Mouse (Mus musculus) forebrain, embryonic 15.5 days (tissue): ENCODE results near the gene Cfap61. TPM values are rescaled to one million over a fixed set of nuclear protein-coding genes. Genes with fewer than 3 reads are reported as not detected.
A peak's percentile ranks its signal among the peaks of the same experiment; 100 is the strongest.

Source experiments
- ATAC-seq: fragments of 200-750 bp; cut with Nextera tagmentation; replicated peaks from 2 replicates; pipeline ENCODE4 v1.8.0; 2017; ENCODE audit warnings: mild to moderate bottlenecking, moderate TSS enrichment, moderate library complexity
- H3K27ac ChIP-seq: fragments of 300-500 bp; sonication (generic); replicated peaks from 2 replicates; pipeline ENCODE4 v1.5.1; 2015; ENCODE audit warnings: mild to moderate bottlenecking, inconsistent platforms
- H3K27me3 ChIP-seq: fragments of 300-500 bp; sonication (generic); 2 replicates; pipeline ENCODE4 v1.6.1; 2015; ENCODE audit warnings: inconsistent platforms
- H3K36me3 ChIP-seq: fragments of 300-500 bp; sonication (generic); 2 replicates; pipeline ENCODE4 v1.6.1; 2015; ENCODE audit warnings: mild to moderate bottlenecking, inconsistent platforms
- H3K4me1 ChIP-seq: fragments of 300-500 bp; sonication (generic); 2 replicates; pipeline ENCODE4 v1.6.1; 2015; ENCODE audit warnings: inconsistent platforms
- H3K4me2 ChIP-seq: fragments of 300-500 bp; sonication (generic); replicated peaks from 2 replicates; pipeline ENCODE4 v1.6.1; 2015; ENCODE audit warnings: mild to moderate bottlenecking, inconsistent platforms
- H3K4me3 ChIP-seq: fragments of 300-500 bp; sonication (generic); 2 replicates; pipeline ENCODE4 v1.5.1; 2015; ENCODE audit warnings: mild to moderate bottlenecking, inconsistent platforms
- H3K9ac ChIP-seq: fragments of 300-500 bp; sonication (generic); replicated peaks from 2 replicates; pipeline ENCODE4 v1.6.1; 2015; ENCODE audit warnings: mild to moderate bottlenecking, inconsistent platforms
- H3K9me3 ChIP-seq: fragments of 300-500 bp; sonication (generic); 2 replicates; pipeline ENCODE4 v1.6.1; 2016; ENCODE audit warnings: inconsistent platforms
- WGBS: fragments of 180-500 bp; shearing (Covaris S2); methylation state at CpG from one replicate; pipeline ENCODE4 v1.1.7; 2015; ENCODE audit warnings: mixed read lengths; 5-methylcytosine and 5-hydroxymethylcytosine counted together
- polyA plus RNA-seq: library from polyadenylated mRNA; unstranded; fragments of >200 nt; fragmentation: Nextera tagmentation; extraction: Ambion mirVana; gene quantifications from 2 replicates; pipeline ENCODE4 v1.2.1, GENCODE M21; 2015

Cfap61 gene
- polyA plus RNA-seq, 1 experiment from 2014 or later: 1.9 TPM

DNA sequence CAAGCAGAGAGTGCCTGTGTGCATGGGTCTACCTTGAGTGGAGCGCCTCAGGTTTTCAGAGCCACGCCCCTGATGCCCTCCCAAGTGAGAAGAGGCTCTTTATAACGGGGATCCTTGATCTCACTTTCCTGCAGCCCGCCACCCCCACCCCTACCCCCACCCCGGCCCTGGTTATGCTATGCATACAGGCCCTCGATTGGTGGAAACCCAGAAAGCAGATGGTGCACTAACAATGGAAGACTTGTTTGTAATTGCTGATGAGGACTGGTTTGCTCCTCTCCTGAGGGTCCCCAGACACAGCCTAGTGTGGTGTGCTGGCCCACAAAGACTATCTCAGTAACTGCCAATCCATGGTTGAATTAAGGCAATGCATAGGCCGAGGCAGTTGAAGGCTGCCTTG, 314.4 kb downstream of the Cfap61 start:
- H3K27me3 ChIP-seq: no peaks in the 10 kb centered on the region
- no peaks in the 10 kb centered on the region for H3K9me3 ChIP-seq
- no peak overlapping the region for H3K4me2 ChIP-seq
- ATAC-seq: peak; percentile 65
- 64% methylated on average over 7 of the region's 7 CpGs for WGBS
- no peak overlapping the region for H3K9ac ChIP-seq
- H3K27ac ChIP-seq: no peak overlapping the region
- H3K4me3 ChIP-seq: no peak overlapping the region
- peaks cover 16% of the 10 kb centered on the region for H3K4me1 ChIP-seq
- 0 out of 2 replicates have a peak, but pooled peaks cover 5% of the 10 kb centered on the region for H3K36me3 ChIP-seq

DNA sequence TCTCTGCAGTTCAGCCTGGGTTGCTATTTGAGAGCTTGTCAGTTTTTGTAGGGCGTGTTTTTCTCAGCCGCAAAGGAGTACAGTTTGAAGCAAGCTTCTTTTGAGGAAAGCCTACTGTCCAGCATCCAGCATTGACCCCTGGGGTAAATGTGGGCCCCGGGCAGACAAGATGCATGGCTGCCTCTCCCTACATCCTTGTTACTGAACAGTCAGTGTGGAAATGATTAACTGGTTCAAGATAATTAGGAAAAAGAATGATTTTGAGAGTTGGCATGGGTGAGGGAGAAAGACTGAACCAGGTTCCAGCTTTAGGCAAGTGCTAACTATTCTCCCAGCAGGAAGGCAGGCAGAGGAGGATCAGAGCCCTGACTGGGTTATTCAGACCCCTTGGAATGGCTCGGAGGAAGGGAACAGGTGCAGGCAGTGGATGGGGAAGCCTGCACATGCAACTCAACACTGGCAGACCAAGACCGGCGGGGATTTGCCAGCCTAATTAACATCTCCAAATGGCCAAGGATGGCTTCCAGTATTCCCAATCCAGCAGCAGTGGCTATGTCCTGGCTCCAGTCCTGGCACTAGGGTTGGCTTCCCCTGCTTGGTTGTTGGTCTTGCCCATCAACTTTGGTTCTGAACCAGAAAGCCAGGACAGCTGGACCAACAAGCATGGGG, 315.8 kb downstream of the Cfap61 start:
- no peak overlapping the region for H3K4me2 ChIP-seq
- H3K9me3 ChIP-seq: no peaks in the 10 kb centered on the region
- peaks cover 16% of the 10 kb centered on the region for H3K4me1 ChIP-seq
- peak; percentile 74 for ATAC-seq
- H3K4me3 ChIP-seq: no peak overlapping the region
- no peak overlapping the region for H3K9ac ChIP-seq
- H3K27ac ChIP-seq: peak overlapping the region; percentile 62
- WGBS: 59% methylated on average over 6 of the region's 6 CpGs
- H3K36me3 ChIP-seq: no peaks in the 10 kb centered on the region
- H3K27me3 ChIP-seq: no peaks in the 10 kb centered on the region

DNA sequence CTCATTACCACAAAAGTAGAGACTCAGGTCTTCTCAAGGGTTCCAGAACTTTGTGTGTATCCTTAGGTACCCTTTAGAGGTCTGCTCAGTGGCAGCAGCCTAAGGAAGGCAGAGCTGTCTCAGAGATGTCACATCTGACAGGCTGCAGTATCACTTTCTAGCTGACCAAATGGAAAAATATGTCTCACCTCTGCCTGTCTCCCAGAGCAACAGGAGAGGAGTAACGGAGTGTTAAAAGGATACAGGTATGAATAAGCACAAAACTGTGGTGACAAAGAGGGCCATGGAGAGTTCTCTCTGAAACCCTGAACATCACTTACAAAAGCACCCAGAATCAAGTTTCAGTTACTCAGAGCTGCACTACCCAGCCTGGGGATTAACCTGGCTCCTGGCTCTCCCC, 319.8 kb downstream of the Cfap61 start:
- H3K4me1 ChIP-seq: peaks cover 45% of the 10 kb centered on the region
- no peak overlapping the region for H3K4me2 ChIP-seq
- no peak overlapping the region for H3K9ac ChIP-seq
- no peaks in the 10 kb centered on the region for H3K9me3 ChIP-seq
- H3K27me3 ChIP-seq: no peaks in the 10 kb centered on the region
- WGBS: 87% methylated on average over 1 of the region's 1 CpGs
- H3K36me3 ChIP-seq: no peaks in the 10 kb centered on the region
- H3K4me3 ChIP-seq: no peak overlapping the region
- no peak for ATAC-seq
- H3K27ac ChIP-seq: no peak overlapping the region

- H3K27ac ChIP-seq: no peak overlapping the region
- no peaks in the 10 kb centered on the region for H3K36me3 ChIP-seq
- no peaks in the 10 kb centered on the region for H3K9me3 ChIP-seq
- no peak overlapping the region for H3K4me3 ChIP-seq
- H3K4me2 ChIP-seq: no peak overlapping the region
- H3K4me1 ChIP-seq: peaks cover 47% of the 10 kb centered on the region
- ATAC-seq: no peak
- no peaks in the 10 kb centered on the region for H3K27me3 ChIP-seq
- H3K9ac ChIP-seq: no peak overlapping the region
Measured at GRCm38 (mm10) chr2:146255636-146256035, 321.1 kb downstream of the Cfap61 start.

GRCm38 (mm10) chr2:146256321-146256875, 321.8 kb downstream of the Cfap61 start:
- no peaks in the 10 kb centered on the region for H3K9me3 ChIP-seq
- no peaks in the 10 kb centered on the region for H3K36me3 ChIP-seq
- no peak overlapping the region for H3K4me2 ChIP-seq
- 29% methylated on average over 3 of the region's 3 CpGs for WGBS
- no peaks in the 10 kb centered on the region for H3K27me3 ChIP-seq
- H3K9ac ChIP-seq: no peak overlapping the region
- no peak overlapping the region for H3K4me3 ChIP-seq
- H3K27ac ChIP-seq: peak overlapping the region; percentile 77
- peak; percentile 39; the same call in 1 of the 2 replicates for ATAC-seq
- peaks cover 51% of the 10 kb centered on the region for H3K4me1 ChIP-seq

GRCm38 (mm10) chr2:146257037-146257436, 322.5 kb downstream of the Cfap61 start:
- Histone ChIP-seq H3K27me3 (no peaks in the 10 kb centered on the region), H3K9me3 (no peaks in the 10 kb centered on the region), H3K9ac (no peak overlapping the region), H3K4me1 (peaks cover 58% of the 10 kb centered on the region), H3K4me3 (no peak overlapping the region), H3K4me2 (no peak overlapping the region), H3K36me3 (no peaks in the 10 kb centered on the region), H3K27ac (peak overlapping the region; percentile 77)
- ATAC-seq: peak; percentile 42; the same call in 1 of the 2 replicates
- 8% methylated on average over 3 of the region's 3 CpGs for WGBS

DNA sequence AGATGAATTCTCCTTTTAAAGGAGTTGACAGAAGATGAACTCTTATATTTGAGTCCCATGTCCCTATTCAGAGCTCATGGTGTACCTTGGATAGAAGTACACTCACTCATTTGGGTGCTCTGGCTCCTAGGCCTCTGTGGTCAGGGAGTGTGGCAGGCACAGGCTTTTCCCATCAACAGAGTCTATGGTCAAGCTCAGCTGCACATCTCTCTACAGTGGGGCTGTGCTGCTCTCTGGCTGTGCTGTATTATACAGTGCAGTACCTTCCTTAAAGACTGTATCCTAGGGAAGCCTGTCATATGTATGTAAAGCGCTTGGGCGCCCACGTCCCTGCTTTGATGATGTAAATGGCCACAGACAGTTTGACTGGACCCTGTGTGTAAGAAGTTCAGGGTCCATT, 323.0 kb downstream of the Cfap61 start:
- peak overlapping the region; percentile 77 for H3K27ac ChIP-seq
- 67% methylated on average over 3 of the region's 3 CpGs for WGBS
- no peaks in the 10 kb centered on the region for H3K36me3 ChIP-seq
- H3K4me3 ChIP-seq: no peak overlapping the region
- peak overlapping the region; percentile 9; the same call in 1 of the 2 replicates for H3K9ac ChIP-seq
- no peak overlapping the region for H3K4me2 ChIP-seq
- H3K27me3 ChIP-seq: no peaks in the 10 kb centered on the region
- ATAC-seq: no peak; the same call in 1 of the 2 replicates
- peaks cover 63% of the 10 kb centered on the region for H3K4me1 ChIP-seq
- H3K9me3 ChIP-seq: no peaks in the 10 kb centered on the region

GRCm38 (mm10) chr2:146258736-146259469, 324.3 kb downstream of the Cfap61 start:
- Histone ChIP-seq H3K4me1 (peaks cover 71% of the 10 kb centered on the region), H3K4me3 (no peak overlapping the region), H3K9ac (0 out of 2 replicates have a peak overlapping the region, but pooled peaks have one; percentile 10), H3K36me3 (no peaks in the 10 kb centered on the region), H3K27me3 (no peaks in the 10 kb centered on the region), H3K9me3 (no peaks in the 10 kb centered on the region), H3K4me2 (peak overlapping the region; percentile 24), H3K27ac (peak overlapping the region; percentile 88)
- ATAC-seq: peak; percentile 30; the same call in 1 of the 2 replicates
- 12% methylated on average over 10 of the region's 10 CpGs for WGBS

GRCm38 (mm10) chr2:146259787-146260560, 325.4 kb downstream of the Cfap61 start:
- 13% methylated on average over 18 of the region's 18 CpGs for WGBS
- peaks cover 71% of the 10 kb centered on the region for H3K4me1 ChIP-seq
- peak overlapping the region; percentile 12; the same call in 1 of the 2 replicates for H3K4me2 ChIP-seq
- H3K27me3 ChIP-seq: no peaks in the 10 kb centered on the region
- peak overlapping the region; percentile 88 for H3K27ac ChIP-seq
- no peaks in the 10 kb centered on the region for H3K36me3 ChIP-seq
- no peak for ATAC-seq
- 0 out of 2 replicates have a peak overlapping the region, but pooled peaks have one; percentile 4 for H3K9ac ChIP-seq
- no peaks in the 10 kb centered on the region for H3K9me3 ChIP-seq
- no peak overlapping the region for H3K4me3 ChIP-seq

- H3K9ac ChIP-seq: no peak overlapping the region
- H3K9me3 ChIP-seq: no peaks in the 10 kb centered on the region
- H3K4me3 ChIP-seq: no peak overlapping the region
- H3K27me3 ChIP-seq: no peaks in the 10 kb centered on the region
- H3K36me3 ChIP-seq: no peaks in the 10 kb centered on the region
- ATAC-seq: no peak
- no peak overlapping the region for H3K4me2 ChIP-seq
- peak overlapping the region; percentile 71 for H3K27ac ChIP-seq
- H3K4me1 ChIP-seq: peaks cover 70% of the 10 kb centered on the region
- 33% methylated on average over 4 of the region's 4 CpGs for WGBS
Measured at GRCm38 (mm10) chr2:146261146-146261545, 326.6 kb downstream of the Cfap61 start.

GRCm38 (mm10) chr2:146262215-146262614, 327.6 kb downstream of the Cfap61 start:
- peaks cover 60% of the 10 kb centered on the region for H3K4me1 ChIP-seq
- no peak overlapping the region for H3K9ac ChIP-seq
- ATAC-seq: peak; percentile 86
- peak overlapping the region; percentile 71 for H3K27ac ChIP-seq
- no peak overlapping the region for H3K4me3 ChIP-seq
- no peaks in the 10 kb centered on the region for H3K9me3 ChIP-seq
- H3K36me3 ChIP-seq: no peaks in the 10 kb centered on the region
- 8% methylated on average over 10 of the region's 10 CpGs for whole genome bisulfite sequencing
- no peak overlapping the region for H3K4me2 ChIP-seq
- H3K27me3 ChIP-seq: no peaks in the 10 kb centered on the region
